Mouse (Mus musculus) central nervous system, embryonic 18 days (tissue): ENCODE data around the gene Olfr657. TPM values are rescaled to one million over a fixed set of nuclear protein-coding genes. Genes with fewer than 3 reads are reported as not detected.

Experiments used
- polyA plus RNA-seq: library from polyadenylated mRNA; depleted of rRNA; stranded (reverse); fragments of >200 nt; gene quantifications from 2 replicates; pipeline ENCODE4 v1.2.3, GENCODE M21; 2012; rRNA removed

Gene Olfr657
- not detected in 2 replicates for polyA plus RNA-seq

GRCm38 (mm10) chr7:104624494-104624893, at the start of gene Olfr657:
Olfr657 (plus strand) TSS chr7:104624794.

DNA sequence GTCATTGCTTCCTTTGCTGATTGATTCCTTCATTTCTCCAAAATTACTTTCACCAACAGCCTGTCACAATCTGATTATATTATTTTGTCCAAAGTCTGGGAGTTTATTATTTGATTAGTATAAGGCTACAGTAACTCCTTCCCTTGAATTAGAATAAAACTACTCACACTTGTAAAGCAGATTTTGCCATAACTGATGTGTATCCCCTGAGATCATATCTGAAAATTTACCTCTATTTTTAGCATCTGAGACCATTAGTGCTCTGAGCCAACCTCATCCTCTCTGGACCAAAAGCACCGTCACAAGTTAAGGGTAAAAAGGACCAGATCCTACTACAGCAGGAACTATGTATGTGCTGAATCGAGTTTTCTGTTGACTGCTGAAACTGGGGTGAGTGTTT, 47.6 kb upstream of the Olfr657 start, which contains the start of gene Olfr653:
Olfr653 (plus strand) TSS at position 301 of the 400 bp plus-strand sequence.

GRCm38 (mm10) chr7:104586725-104587124, 37.9 kb upstream of the Olfr657 start, which contains the start of gene Olfr654:
Olfr654 (plus strand) TSS chr7:104587025.

DNA sequence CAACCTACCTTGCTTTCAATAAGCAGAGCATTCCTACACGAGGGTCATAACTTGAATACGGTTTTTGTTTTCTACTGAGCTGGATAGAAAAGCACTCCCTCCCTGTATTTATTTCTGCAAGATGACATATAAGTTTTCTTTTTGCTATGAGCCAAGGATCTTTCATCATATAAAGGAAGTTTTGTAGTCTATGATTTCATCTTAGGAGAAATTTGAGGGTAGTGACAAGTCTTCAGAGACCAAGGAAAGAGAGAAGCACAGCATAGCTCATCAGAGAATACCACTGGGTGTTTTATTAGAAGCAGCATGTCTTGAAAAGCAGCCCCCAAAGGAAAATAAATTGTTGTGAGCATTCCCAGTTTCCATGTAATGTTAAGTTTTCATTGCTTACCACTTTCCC, 22.9 kb upstream of the Olfr657 start, which contains the start of gene Olfr655:
Olfr655 (minus strand) TSS at position 101 of the 400 bp plus-strand sequence.

GRCm38 (mm10) chr7:104613655-104614054, 10.9 kb upstream of the Olfr657 start, which contains the start of gene Olfr656:
Olfr656 (plus strand) TSS chr7:104613955.

GRCm38 (mm10) chr7:104646841-104647482, 22.4 kb downstream of the Olfr657 start, which contains the start of gene Olfr658:
Olfr658 (minus strand) TSS chr7:104647305.

DNA sequence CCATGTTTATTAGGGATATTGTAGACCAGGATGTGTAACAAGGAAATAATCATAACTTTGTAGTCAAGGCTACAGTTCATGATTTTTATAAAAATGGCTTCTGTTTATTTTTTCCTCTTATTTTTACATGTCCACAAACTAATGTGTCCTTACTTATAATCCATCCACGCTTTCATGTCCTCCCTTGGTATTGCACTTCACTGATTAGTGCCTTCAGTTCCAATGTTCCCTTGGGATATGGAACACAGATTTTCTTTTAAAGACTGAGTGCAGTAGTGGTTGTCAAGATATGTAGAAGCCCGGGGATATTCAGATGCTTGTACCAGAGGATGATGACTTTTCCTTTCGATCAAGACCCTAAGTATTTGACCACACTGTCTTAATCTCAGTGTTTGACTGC, 41.9 kb downstream of the Olfr657 start, which contains the start of gene Olfr659:
Olfr659 (plus strand) TSS at position 301 of the 400 bp plus-strand sequence.

DNA sequence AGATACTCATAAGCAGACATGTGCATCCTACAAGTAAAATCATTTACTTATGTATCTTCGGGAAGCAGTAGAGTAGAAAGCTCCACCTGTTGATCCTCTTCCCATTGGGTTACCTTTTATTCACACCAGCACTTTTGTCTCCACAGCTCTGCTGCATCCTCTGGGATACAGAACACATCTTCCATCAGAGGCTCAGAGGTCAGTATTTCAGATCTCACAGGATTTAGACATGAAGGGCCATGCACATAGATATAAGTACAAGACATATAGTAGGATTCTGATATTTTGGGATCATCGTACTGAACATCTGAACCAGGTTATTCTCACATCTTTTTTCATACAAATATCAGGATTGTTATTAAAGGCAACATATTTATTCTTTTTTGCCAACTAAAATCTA, 61.6 kb downstream of the Olfr657 start, which contains the start of gene Olfr661:
Olfr661 (plus strand) TSS at position 301 of the 400 bp plus-strand sequence.

Other genes with a start within 250 kb of the Olfr657 start
- 0.05 and 0.08 TPM in 2 replicates for gene Trim30c, start 224.0 kb upstream of the Olfr657 start, polyA plus RNA-seq
- gene Trim30a, start 159.6 kb upstream of the Olfr657 start, polyA plus RNA-seq = 1.3 and 1.9 TPM in 2 replicates
- 0.74 and 0.91 TPM in 2 replicates for gene Trim30d, start 116.9 kb upstream of the Olfr657 start, polyA plus RNA-seq
- not detected in 2 replicates for gene Olfr651, start 74.7 kb upstream of the Olfr657 start, polyA plus RNA-seq
- gene Olfr652, start 63.9 kb upstream of the Olfr657 start, polyA plus RNA-seq = not detected in 2 replicates
- gene Olfr653, start 47.5 kb upstream of the Olfr657 start, polyA plus RNA-seq = not detected in 2 replicates
- gene Olfr654, start 37.8 kb upstream of the Olfr657 start, polyA plus RNA-seq = not detected in 2 replicates
- 0.10 TPM in 1 of 2 replicates, not detected in the other for gene Olfr655, start 23.0 kb upstream of the Olfr657 start, polyA plus RNA-seq
- not detected in 2 replicates for gene Olfr656, start 10.8 kb upstream of the Olfr657 start, polyA plus RNA-seq
- gene Olfr658, start 22.5 kb downstream of the Olfr657 start, polyA plus RNA-seq = 0.09 and 0.15 TPM in 2 replicates
- not detected in 2 replicates for gene Olfr659, start 42.0 kb downstream of the Olfr657 start, polyA plus RNA-seq
- gene Olfr661, start 61.7 kb downstream of the Olfr657 start, polyA plus RNA-seq = not detected in 2 replicates
- not detected in 2 replicates for gene Usp17le, start 152.7 kb downstream of the Olfr657 start, polyA plus RNA-seq
- gene Usp17lb, start 217.8 kb downstream of the Olfr657 start, polyA plus RNA-seq = not detected in 2 replicates
- gene Usp17la, start 232.2 kb downstream of the Olfr657 start, polyA plus RNA-seq = not detected in 2 replicates